Comparison of ENCODE assay signal across 20 mouse cellular contexts in genomic region chr11:23392567-23392966, GRCm38 (mm10).
DNase-seq lines count a peak whose midpoint lies in the region; ATAC-seq and TF ChIP-seq lines count a peak whose summit lies in the region.
"Had no signal": no experiment of that assay in that cellular context is flagged by ENCODE, and none has a peak within 500 bp of the region (broad histone marks: within the 10 kb centered on the region; RNA-seq: fewer than 3 reads in every experiment).

No protein-coding gene starts in this region.

- H3K36me3 ChIP-seq in MEL (ENCODE audit: control insufficient read depth in 1 of 2, insufficient read depth in 2 of 2, low read length in 2 of 2): peaks cover 22 to 49% of the 10 kb centered on the region in 2 experiments
- peaks cover 48% of the 10 kb centered on the region for H3K36me3 ChIP-seq in liver, embryonic 15.5 days (replicated peaks)

- H3K4me1 ChIP-seq in MEL (ENCODE audit: control insufficient read depth in 1 of 2, insufficient read depth in 2 of 2, low read length in 2 of 2): peaks cover 15 to 45% of the 10 kb centered on the region in 2 experiments
- peaks cover 11% of the 10 kb centered on the region for H3K4me1 ChIP-seq in liver, embryonic 15.5 days (replicated peaks)
- H3K4me1 ChIP-seq: embryonic facial prominence, embryonic 15.5 days; forebrain, embryonic 10.5 days; heart, embryonic 12.5 days had no signal

- no peak for TF ChIP-seq POLR2A in MEL (IDR thresholded peaks at IDR 0.05; ENCODE audit: control insufficient read depth in 1 of 2, insufficient read depth in 1 of 2, low read depth in 1 of 2, low read length in 2 of 2, poor library complexity in 1 of 2)

- no peaks in the 10 kb centered on the region for H3K27me3 ChIP-seq in MEL (ENCODE audit: control insufficient read depth in 1 of 2, insufficient read depth in 2 of 2, low read length in 2 of 2)
- no peaks in the 10 kb centered on the region for H3K27me3 ChIP-seq in liver, embryonic 15.5 days
- H3K27me3 ChIP-seq: embryonic facial prominence, embryonic 15.5 days; heart, embryonic 12.5 days had no signal

- no peaks in the 10 kb centered on the region; the same call in 1 of the 2 replicates for H3K79me2 ChIP-seq in MEL (ENCODE audit: control insufficient read depth, insufficient read depth, low read length, poor library complexity)

- no peak overlapping the region for H3K4me2 ChIP-seq in liver, embryonic 15.5 days
- H3K4me2 ChIP-seq: embryonic facial prominence, embryonic 15.5 days; heart, embryonic 12.5 days had no signal

- intact Hi-C loops in left cerebral cortex, postnatal 10 days (cut with DNase I): no loop called here

- no peak for TF ChIP-seq CTCF in MEL (IDR thresholded peaks at IDR 0.05 in 2 of 3, conservative IDR thresholded peaks at IDR 0.05 in 1 of 3; ENCODE audit: control insufficient read depth in 1 of 3, insufficient read depth in 1 of 3, low read depth in 2 of 3, low read length in 3 of 3, poor library complexity in 1 of 3, severe bottlenecking in 1 of 3)

- TF ChIP-seq EP300 in MEL (IDR thresholded peaks at IDR 0.05; ENCODE audit: low read depth in 1 of 2, low read length in 2 of 2): peak; percentile 85 to 92

- no peak overlapping the region for H3K9ac ChIP-seq in MEL (ENCODE audit: control insufficient read depth, low read depth, low read length, poor library complexity, severe bottlenecking)
- no peak overlapping the region for H3K9ac ChIP-seq in liver, embryonic 15.5 days
- H3K9ac ChIP-seq: embryonic facial prominence, embryonic 15.5 days; heart, embryonic 12.5 days had no signal

- DNase-seq in MEL (ENCODE audit: low read depth, low spot score): peak; percentile 62
- DNase-seq in c-Kit-positive CD71-positive TER-119-positive erythroid progenitor cells, embryonic 14.5 days (ENCODE audit: low spot score): peak; percentile 29
- DNase-seq in ovary, adult 18-20 months (ENCODE audit: low spot score): no peak
- no peak for DNase-seq in neural tube, embryonic 10.5 days (ENCODE audit: extremely low spot score, low spot score)
- no peak for DNase-seq in left cerebral cortex, postnatal 10 days (ENCODE audit: extremely low spot score in 1 of 2, low spot score in 2 of 2)
- DNase-seq: adrenal gland, postnatal 14 days; cerebellum, adult 2 months; cerebellum, postnatal 10 days; embryo, embryonic 11 days; gastrocnemius, adult 2 months; gastrocnemius, postnatal 25 days; heart, postnatal 36 days had no signal

- no peak for TF ChIP-seq RAD21 in MEL (IDR thresholded peaks at IDR 0.05; ENCODE audit: low read depth, low read length)

- H3K27ac ChIP-seq in MEL (ENCODE audit: control insufficient read depth, low read depth, low read length): peak overlapping the region; percentile 39
- no peak overlapping the region for H3K27ac ChIP-seq in liver, embryonic 15.5 days (replicated peaks)
- H3K27ac ChIP-seq: embryonic facial prominence, embryonic 15.5 days; forebrain, embryonic 10.5 days; gastrocnemius, adult 2 months had no signal

- no peak overlapping the region for H3K4me3 ChIP-seq in MEL (ENCODE audit: control insufficient read depth in 1 of 2, insufficient read depth in 1 of 2, low read depth in 2 of 2, low read length in 2 of 2)
- no peak overlapping the region for H3K4me3 ChIP-seq in liver, embryonic 15.5 days (replicated peaks)
- H3K4me3 ChIP-seq: embryonic facial prominence, embryonic 15.5 days; erythroblast, embryonic 14.5 days; forebrain, embryonic 10.5 days; gastrocnemius, adult 2 months; heart, embryonic 12.5 days had no signal

- H3K9me3 ChIP-seq in MEL (replicated peaks; ENCODE audit: insufficient read depth, low read length): no peaks in the 10 kb centered on the region
- H3K9me3 ChIP-seq in liver, embryonic 15.5 days (replicated peaks): no peaks in the 10 kb centered on the region
- H3K9me3 ChIP-seq: embryonic facial prominence, embryonic 15.5 days; forebrain, embryonic 10.5 days; heart, embryonic 12.5 days had no signal

- ATAC-seq in liver, embryonic 15.5 days (ENCODE audit: insufficient read depth): peak; percentile 58
- ATAC-seq in megakaryocyte-erythroid progenitor cell, adult 5-6 weeks (replicated peaks; ENCODE audit: low FRiP score, low TSS enrichment, poor library complexity, severe bottlenecking): peak; percentile 82
- ATAC-seq: forebrain, embryonic 14.5 days; hindbrain, embryonic 16.5 days had no signal

TF ChIP-seq in MEL, 35 proteins besides CTCF, POLR2A, EP300 and RAD21:
- TF ChIP-seq TCF12 (IDR thresholded peaks at IDR 0.05; ENCODE audit: low read depth, low read length) (peak; percentile 93), MYC (IDR thresholded peaks at IDR 0.05; ENCODE audit: low read depth, low read length) (peak; percentile 81; the same call in 1 of the 2 replicates), ELF1 (IDR thresholded peaks at IDR 0.05; ENCODE audit: low read depth, low read length) (no peak), CHD2 (IDR thresholded peaks at IDR 0.05; ENCODE audit: low read length) (no peak), MEF2A (IDR thresholded peaks at IDR 0.05; ENCODE audit: extremely low read depth, insufficient replicate concordance, low read depth, low read length, poor library complexity, severe bottlenecking) (0 out of 2 replicates have a peak, but pooled peaks have one; percentile 65), GATA1 (IDR thresholded peaks at IDR 0.05; ENCODE audit: low read depth, low read length) (peak; percentile 92), CHD1 (IDR thresholded peaks at IDR 0.05; ENCODE audit: low read depth, low read length) (no peak), POLR2AphosphoS5 (IDR thresholded peaks at IDR 0.05; ENCODE audit: borderline replicate concordance, low read depth, low read length) (no peak), SIN3A (IDR thresholded peaks at IDR 0.05; ENCODE audit: low read length) (peak; percentile 88), ETS1 (IDR thresholded peaks at IDR 0.05; ENCODE audit: low read depth, low read length) (peak; percentile 82), NRF1 (IDR thresholded peaks at IDR 0.05; ENCODE audit: insufficient read depth, low read depth, low read length, poor library complexity, severe bottlenecking) (no peak), USF1 (IDR thresholded peaks at IDR 0.05; ENCODE audit: low read depth, low read length) (no peak), RCOR1 (IDR thresholded peaks at IDR 0.05; ENCODE audit: low read depth, low read length) (peak; percentile 79), UBTF (IDR thresholded peaks at IDR 0.05; ENCODE audit: borderline replicate concordance, insufficient read depth, low read depth, low read length) (no peak), MAX (IDR thresholded peaks at IDR 0.05; ENCODE audit: low read length) (peak; percentile 80), GABPA (IDR thresholded peaks at IDR 0.05; ENCODE audit: low read depth, low read length) (no peak), BHLHE40 (IDR thresholded peaks at IDR 0.05; ENCODE audit: borderline replicate concordance, low read depth, low read length) (peak; percentile 69; the same call in 1 of the 2 replicates), ZC3H11A (IDR thresholded peaks at IDR 0.05; ENCODE audit: low read depth, low read length) (no peak), ZMIZ1 (IDR thresholded peaks at IDR 0.05; ENCODE audit: low read depth, low read length) (no peak), TAL1 (IDR thresholded peaks at IDR 0.05; ENCODE audit: low read length) (peak; percentile 53), ZKSCAN1 (IDR thresholded peaks at IDR 0.05; ENCODE audit: low read depth, low read length) (no peak), E2F4 (IDR thresholded peaks at IDR 0.05; ENCODE audit: borderline replicate concordance, low read depth, low read length) (no peak), MAZ (IDR thresholded peaks at IDR 0.05; ENCODE audit: low read depth, low read length) (no peak), MXI1 (IDR thresholded peaks at IDR 0.05; ENCODE audit: low read depth, low read length) (peak; percentile 70)

Comparison
In these comparisons a context has a peak if more than half of its experiments do, and no peak if none do; other contexts are left out.
1. DNase-seq: peak in MEL (single experiment) and c-Kit-positive CD71-positive TER-119-positive erythroid progenitor cells, embryonic 14.5 days (single experiment); none in ovary, adult 18-20 months (single experiment), neural tube, embryonic 10.5 days (single experiment) and left cerebral cortex, postnatal 10 days (0 of 2).